Mouse (Mus musculus) G1E (cell line): ENCODE measurements around the gene Nbas. TPM values are rescaled to one million over a fixed set of nuclear protein-coding genes. Genes with fewer than 3 reads are reported as not detected.

Experiments
- ATAC-seq: 2 replicates; pipeline ENCODE4 v1.8.0; 2016; ENCODE audit warnings: mild to moderate bottlenecking; ENCODE audit not compliant: insufficient number of reproducible peaks, poor library complexity, low FRiP score, severe bottlenecking; ENCODE audit errors: extremely low read depth
- DNase-seq: peaks from one replicate; pipeline ENCODE4 v3.0.0; 2012; ENCODE audit warnings: low spot score
- H3K27me3 ChIP-seq: 2 replicates; pipeline ENCODE4 v1.6.1; 2012; ENCODE audit warnings: mild to moderate bottlenecking, low read length, inconsistent platforms; ENCODE audit not compliant: insufficient read depth
- H3K36me3 ChIP-seq: replicated peaks from 2 replicates; pipeline ENCODE3; 2012; ENCODE audit warnings: mild to moderate bottlenecking, inconsistent platforms
- H3K4me1 ChIP-seq: 2 replicates; pipeline ENCODE4 v1.6.1; 2012; ENCODE audit warnings: low read depth, low read length, inconsistent platforms, mixed read lengths; ENCODE audit not compliant: insufficient read depth
- H3K4me3 ChIP-seq: 2 replicates; pipeline ENCODE4 v1.5.1; 2012; ENCODE audit warnings: low read depth, mild to moderate bottlenecking, inconsistent platforms, low read length, moderate library complexity, mixed read lengths
- H3K9me3 ChIP-seq: replicated peaks from 2 replicates; pipeline ENCODE4 v1.6.1; 2012; ENCODE audit warnings: inconsistent platforms
- CTCF ChIP-seq: IDR thresholded peaks from 2 replicates; pipeline ENCODE4 v1.5.1; 2012; ENCODE audit warnings: low read depth, low read length, inconsistent platforms, mixed read lengths
- GATA1 ChIP-seq: IDR thresholded peaks from 2 replicates; pipeline ENCODE4 v1.6.1; 2012; ENCODE audit warnings: borderline replicate concordance, low read length, inconsistent platforms, mixed read lengths
- GATA2 ChIP-seq: IDR thresholded peaks from 2 replicates; pipeline ENCODE4 v1.6.1; 2012; ENCODE audit warnings: low read depth, low read length, inconsistent platforms, borderline replicate concordance
- POLR2AphosphoS5 ChIP-seq: IDR thresholded peaks from 2 replicates; pipeline ENCODE4 v1.6.1; 2012; ENCODE audit warnings: low read depth, low read length, inconsistent platforms; ENCODE audit not compliant: insufficient replicate concordance
- TAL1 ChIP-seq: conservative IDR thresholded peaks from 2 replicates; pipeline ENCODE4 v1.6.1; 2012; ENCODE audit warnings: low read depth, low read length, inconsistent platforms, mixed read lengths
- polyA plus RNA-seq: library from polyadenylated mRNA; stranded (reverse); fragments of >175 nt; gene quantifications from 2 replicates; pipeline ENCODE4 v1.2.3, GENCODE M21; 2012
- total RNA-seq, 2 experiments: library from RNA; stranded (forward) in 1 of 2; stranded (reverse) in 1 of 2; fragments of 200-1000 nt in 1 of 2; fragments of >200 nt in 1 of 2; fragmentation: Nextera tagmentation in 1 of 2; gene quantifications; 2 replicates each; pipeline ENCODE4 v1.2.3; 2014 to 2017

Nbas gene
- total and polyA plus RNA-seq, 3 experiments, result 7.0 to 37.3 (median 19.6) TPM

- no peak for TF ChIP-seq POLR2AphosphoS5
- no peak for TF ChIP-seq TAL1
- Histone ChIP-seq H3K27me3 (no peaks in the 10 kb centered on the region), H3K4me3 (no peak overlapping the region), H3K36me3 (peaks cover 56% of the 10 kb centered on the region), H3K4me1 (no peaks in the 10 kb centered on the region), H3K9me3 (no peaks in the 10 kb centered on the region)
- DNase-seq (no peak), ATAC-seq (no peak)
Observed at GRCm38 (mm10) chr12:13315081-13315480, 46.1 kb downstream of the Nbas start.

DNA sequence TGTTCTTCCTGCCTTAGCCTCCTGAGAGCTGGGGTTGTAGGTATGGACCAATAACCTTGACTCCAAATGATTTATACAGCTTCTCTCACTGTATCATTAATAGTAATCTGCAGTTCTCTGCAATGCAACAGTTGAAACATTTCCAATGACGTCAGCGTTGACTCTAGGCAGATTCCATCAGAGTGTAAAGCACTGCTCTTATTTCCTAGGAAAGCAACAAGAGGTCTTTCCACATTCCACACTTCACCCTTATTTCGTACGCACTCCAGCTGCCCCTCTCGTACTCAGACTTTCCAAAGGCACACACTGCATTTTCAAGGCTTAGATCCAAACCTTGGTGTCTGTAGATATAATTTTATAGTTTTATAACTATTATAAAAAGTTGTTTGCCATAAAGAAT lies 73.6 kb downstream of the Nbas start:
- no peaks in the 10 kb centered on the region for H3K27me3 ChIP-seq
- H3K36me3 ChIP-seq, result peaks cover 44% of the 10 kb centered on the region
- no peaks in the 10 kb centered on the region for H3K4me1 ChIP-seq
- no peak for ATAC-seq
- H3K4me3 ChIP-seq, result no peak overlapping the region
- DNase-seq, result no peak
- no peak for TF ChIP-seq TAL1
- no peak for TF ChIP-seq POLR2AphosphoS5
- TF ChIP-seq CTCF, result no peak
- no peak for TF ChIP-seq GATA1
- no peak for TF ChIP-seq GATA2
- no peaks in the 10 kb centered on the region for H3K9me3 ChIP-seq

- H3K27me3 ChIP-seq, result no peaks in the 10 kb centered on the region
- TF ChIP-seq GATA1 (no peak), TAL1 (no peak), CTCF (no peak), POLR2AphosphoS5 (no peak), GATA2 (no peak)
- peaks cover 58% of the 10 kb centered on the region for H3K36me3 ChIP-seq
- H3K4me1 ChIP-seq, result peaks cover 12% of the 10 kb centered on the region
- no peak overlapping the region for H3K4me3 ChIP-seq
- no peaks in the 10 kb centered on the region for H3K9me3 ChIP-seq
- DNase-seq (no peak), ATAC-seq (no peak)
Observed at GRCm38 (mm10) chr12:13356201-13356600, 87.3 kb downstream of the Nbas start.

GRCm38 (mm10) chr12:13356769-13357168 lies 87.8 kb downstream of the Nbas start:
- Histone ChIP-seq H3K4me1 (peaks cover 12% of the 10 kb centered on the region), H3K36me3 (peaks cover 53% of the 10 kb centered on the region), H3K9me3 (no peaks in the 10 kb centered on the region), H3K27me3 (no peaks in the 10 kb centered on the region), H3K4me3 (no peak overlapping the region)
- ATAC-seq, result no peak
- DNase-seq, result no peak
- no peak for TF ChIP-seq TAL1
- no peak for TF ChIP-seq CTCF

DNA sequence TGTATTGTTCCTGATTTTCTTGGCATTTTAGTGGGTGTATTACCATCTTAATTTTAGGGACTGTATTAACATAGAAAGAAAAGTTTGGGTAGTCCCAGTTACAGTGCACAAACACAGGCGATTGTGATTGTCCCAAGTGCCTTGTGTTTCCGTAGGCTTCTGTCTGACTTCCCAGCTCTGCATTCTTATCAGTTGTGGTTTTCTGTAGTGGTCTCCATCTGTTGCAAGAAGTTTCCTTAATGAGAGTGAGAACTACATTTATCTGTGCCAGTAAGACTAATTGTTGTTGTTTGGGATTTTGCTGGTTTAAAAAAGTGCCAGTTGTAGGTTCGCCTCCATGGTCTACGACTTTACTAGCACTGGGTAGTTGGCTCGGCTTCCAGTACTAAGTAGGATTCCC lies 88.3 kb downstream of the Nbas start:
- TF ChIP-seq GATA1 (no peak), CTCF (no peak)
- Histone ChIP-seq H3K36me3 (peaks cover 57% of the 10 kb centered on the region), H3K9me3 (no peaks in the 10 kb centered on the region), H3K4me3 (no peak overlapping the region), H3K27me3 (no peaks in the 10 kb centered on the region), H3K4me1 (peaks cover 12% of the 10 kb centered on the region)
- DNase-seq (no peak), ATAC-seq (no peak)

DNA sequence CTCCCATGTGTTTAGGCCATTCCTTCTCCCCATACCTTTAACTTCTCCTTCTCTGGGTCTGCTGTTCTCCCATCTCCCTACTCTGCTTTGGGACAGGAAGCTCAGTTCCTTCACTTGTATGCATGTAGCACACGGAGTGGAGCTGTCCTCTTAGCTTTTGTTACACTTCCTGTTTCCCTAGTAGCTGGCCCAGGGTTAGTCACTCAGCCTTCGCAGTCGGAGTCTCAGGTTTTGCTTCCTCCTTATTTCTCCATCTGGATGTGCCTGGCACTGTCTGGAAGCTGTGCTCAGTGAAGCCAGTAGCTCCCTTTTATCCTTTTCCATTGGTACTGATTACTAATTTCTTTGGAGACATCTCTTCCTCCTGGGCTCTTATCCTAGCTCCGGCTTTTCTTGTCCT lies 89.9 kb downstream of the Nbas start:
- H3K4me1 ChIP-seq, result peaks cover 12% of the 10 kb centered on the region
- no peaks in the 10 kb centered on the region for H3K9me3 ChIP-seq
- H3K4me3 ChIP-seq, result no peak overlapping the region
- TF ChIP-seq TAL1 (no peak), POLR2AphosphoS5 (no peak)
- DNase-seq (no peak), ATAC-seq (no peak)
- peaks cover 57% of the 10 kb centered on the region for H3K36me3 ChIP-seq
- no peaks in the 10 kb centered on the region for H3K27me3 ChIP-seq

DNA sequence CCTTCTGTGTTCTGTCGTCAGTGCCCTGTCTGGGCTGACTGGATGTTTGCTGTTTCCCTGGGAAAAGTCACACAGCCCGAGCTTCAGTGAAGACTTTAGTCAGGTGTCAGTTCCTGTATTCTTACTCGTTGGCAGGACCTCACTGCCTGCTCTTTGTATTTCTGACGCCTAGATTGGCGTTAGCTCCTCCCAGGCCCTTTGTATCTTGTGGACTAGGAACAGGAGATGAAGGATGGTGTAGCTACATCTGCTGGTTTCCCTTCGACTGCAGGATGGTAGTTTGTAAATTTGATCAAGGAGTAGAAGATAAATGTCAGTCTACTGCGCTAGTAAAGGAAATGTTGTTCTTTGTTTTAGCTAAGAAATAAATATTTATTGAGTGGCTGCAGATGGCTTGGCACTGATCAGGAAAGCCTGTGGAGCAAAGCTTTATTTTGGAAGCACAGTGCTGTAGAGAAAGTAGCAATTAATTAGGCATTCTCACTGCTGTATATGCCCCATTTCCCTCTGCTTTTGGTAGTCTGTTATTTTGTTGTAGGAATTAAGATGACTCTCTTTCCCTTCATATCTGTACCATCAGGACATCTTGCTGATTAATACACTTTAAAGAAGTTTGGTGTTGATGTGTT lies 91.4 kb downstream of the Nbas start:
- Histone ChIP-seq H3K4me1 (peaks cover 12% of the 10 kb centered on the region), H3K9me3 (no peaks in the 10 kb centered on the region), H3K36me3 (peaks cover 57% of the 10 kb centered on the region), H3K27me3 (no peaks in the 10 kb centered on the region), H3K4me3 (no peak overlapping the region)
- TF ChIP-seq TAL1, result no peak
- no peak for TF ChIP-seq GATA2
- no peak for TF ChIP-seq POLR2AphosphoS5
- no peak for TF ChIP-seq GATA1
- TF ChIP-seq CTCF, result no peak
- ATAC-seq, result no peak
- no peak for DNase-seq
